Mouse (Mus musculus) left cerebral cortex, adult 18-20 months (tissue): ENCODE data around the gene 1700029I15Rik. TPM values are rescaled to one million over a fixed set of nuclear protein-coding genes. Genes with fewer than 3 reads are reported as not detected.
"Not testable (repeated sequence)": the region's sequence is repeated elsewhere in the genome, so short reads cannot be mapped to it uniquely, and the experiment has no call there.

ENCODE experiments used
- DNase-seq, 2 experiments: peaks; one replicate each; pipeline ENCODE4 v3.0.0; 2021 to 2022; ENCODE audit warnings: low spot score in 2 of 2, mixed read lengths in 1 of 2
- total RNA-seq, 2 experiments: library from RNA; stranded (reverse); gene quantifications; 2 replicates each; pipeline ENCODE4 v1.2.3; 2021

The 1700029I15Rik gene
- total RNA-seq, 2 experiments from 2014 or later = 3.8 to 5.9 TPM

DNA sequence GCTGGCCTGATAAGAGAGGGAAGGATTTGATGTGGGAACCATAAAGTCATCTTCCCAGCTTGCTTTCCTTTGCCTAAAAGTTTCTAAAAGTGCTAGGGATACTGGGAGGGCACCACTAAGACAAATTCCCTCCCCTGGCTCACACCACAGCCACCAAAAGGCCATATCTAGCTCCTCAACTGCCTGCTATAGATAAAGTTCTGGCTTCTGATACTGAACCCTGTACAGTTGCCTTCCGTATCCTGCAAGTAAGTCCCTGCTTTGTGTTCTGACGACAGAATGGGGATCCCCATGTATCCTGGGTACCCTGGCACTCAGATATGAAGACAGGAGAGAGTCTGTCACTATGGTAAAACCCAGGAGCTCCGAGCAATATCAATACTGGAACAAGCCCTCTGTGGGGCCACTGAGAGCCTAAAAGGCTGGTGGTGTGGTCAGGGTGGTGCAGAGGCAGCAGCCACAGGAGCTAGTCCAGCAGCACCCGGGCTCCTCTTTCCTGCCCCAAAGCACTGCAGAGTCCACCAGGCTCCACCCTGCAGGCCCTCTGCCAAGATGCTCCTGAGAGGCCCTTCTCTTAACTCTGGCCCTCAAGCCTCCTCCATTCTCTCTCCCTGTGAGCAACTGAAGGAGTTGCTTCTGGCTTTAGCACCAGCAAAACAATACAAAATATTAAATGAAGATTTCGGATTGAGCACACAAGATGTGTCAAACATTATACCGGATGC is 8.0 kb downstream of the 1700029I15Rik start:
- no peak for DNase-seq

DNA sequence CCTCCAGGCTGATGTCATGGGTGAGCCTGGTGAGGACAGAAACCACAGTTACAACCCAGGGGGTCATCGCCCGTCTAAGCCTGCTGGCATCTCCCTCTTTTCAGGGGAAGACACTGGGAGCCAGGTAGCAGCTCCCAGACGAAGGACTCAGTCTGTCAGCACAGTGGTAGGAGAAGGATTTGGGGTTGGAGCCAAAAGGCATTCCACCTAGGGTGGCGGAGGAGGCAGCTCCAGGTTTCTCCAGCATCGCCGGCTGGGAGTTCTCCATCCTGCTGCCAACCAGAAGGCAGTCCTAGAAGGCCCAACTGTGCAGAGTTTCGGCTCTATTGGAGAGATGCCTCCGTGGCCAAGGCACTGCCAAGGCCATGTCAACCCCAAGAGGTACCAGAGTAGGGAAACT is 8.8 kb downstream of the 1700029I15Rik start:
- DNase-seq = peak in 1 of 2 experiments; percentile 64

DNA sequence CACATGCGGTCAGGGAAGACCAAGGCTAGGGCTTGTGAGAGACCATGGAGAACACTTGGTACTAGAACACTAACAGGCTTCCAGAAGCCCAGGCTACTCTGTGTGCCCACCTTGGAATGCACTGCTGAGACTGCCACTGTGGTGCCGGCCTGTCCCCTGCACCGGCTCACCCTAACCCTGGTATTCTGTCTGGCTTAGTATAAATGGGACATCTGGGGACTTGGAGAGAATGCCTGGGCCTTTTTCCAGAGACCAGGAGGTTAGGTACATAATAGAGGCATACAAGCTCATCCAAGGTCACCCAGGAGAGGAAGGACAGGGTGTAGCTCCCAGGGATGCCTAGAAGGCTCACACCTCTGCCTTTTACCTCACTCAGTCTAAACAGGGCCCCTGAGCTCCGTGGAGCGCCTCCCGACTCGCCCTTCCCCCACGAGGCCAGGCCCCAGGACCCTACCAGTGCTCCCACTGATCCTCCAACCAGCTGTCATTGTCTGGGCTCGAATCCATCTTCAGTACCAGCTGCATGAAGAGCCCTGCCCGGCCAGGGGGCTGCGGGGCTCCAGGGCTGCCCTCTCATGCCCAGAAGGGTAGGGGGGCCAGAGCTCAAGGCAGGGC is 9.5 kb downstream of the 1700029I15Rik start:
- DNase-seq = no peak

DNA sequence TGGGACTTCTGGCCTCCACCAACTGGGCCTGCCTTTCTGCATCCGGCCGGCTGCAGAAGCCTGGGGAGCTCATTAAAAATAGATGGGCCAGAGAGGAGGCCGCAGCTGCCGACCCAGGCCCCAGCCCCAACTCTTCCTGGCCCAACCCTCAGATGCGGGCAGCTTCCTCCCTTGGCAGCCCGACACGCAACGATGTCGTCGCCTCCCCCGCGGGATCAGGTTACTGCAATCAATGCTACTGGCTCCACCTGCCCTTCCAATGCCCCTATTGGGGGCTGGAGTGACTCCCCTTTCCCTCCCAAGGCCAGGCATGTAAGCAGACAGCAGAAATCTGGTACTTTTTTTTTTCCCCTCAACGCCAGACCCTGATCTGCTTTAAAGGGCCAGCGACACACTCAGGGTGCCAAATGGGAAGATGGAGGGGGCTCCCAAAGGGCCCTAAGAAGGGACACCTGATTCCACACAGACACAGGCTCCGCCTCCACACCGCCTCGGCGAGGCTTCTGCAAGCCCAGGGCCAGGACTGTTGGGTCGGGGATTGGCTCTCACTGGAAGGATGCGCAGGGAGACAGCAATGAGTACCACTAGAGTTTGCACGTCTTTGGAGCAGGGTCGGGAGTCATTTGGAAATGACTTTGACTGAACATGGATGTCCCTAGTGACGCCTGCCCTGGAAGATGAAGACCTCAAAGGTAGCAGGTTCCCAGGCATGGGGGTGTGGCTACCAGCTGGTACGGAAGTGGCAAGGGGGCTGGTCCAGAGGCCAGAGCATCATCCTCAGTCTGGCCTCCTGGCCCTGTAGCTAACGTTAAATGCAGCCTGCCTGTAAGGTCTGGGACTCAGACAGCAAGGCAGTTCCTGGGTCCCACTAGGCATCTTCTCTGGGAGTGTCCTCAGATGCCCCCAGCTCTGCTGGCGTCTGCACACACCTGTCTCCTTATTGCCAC is 10.3 kb downstream of the 1700029I15Rik start:
- no peak for DNase-seq

DNA sequence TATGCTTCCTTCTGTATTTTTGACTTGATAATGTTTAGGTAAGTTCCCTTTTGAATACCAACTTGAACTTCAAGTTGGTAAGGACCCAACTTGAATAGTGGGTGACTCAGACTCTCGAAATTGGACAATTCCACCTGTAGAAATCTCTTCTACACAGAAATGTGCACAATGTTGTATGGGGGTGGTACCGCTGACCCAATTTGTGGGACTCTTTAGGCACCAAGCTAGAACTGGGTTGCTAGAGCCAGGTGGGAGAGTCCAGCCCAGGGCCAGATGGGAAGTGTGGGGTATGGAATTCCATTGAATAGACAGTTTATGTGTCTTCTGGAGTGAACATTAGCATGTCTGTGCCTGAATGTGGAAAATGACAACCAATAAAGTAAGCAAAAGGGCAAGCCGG is 13.2 kb downstream of the 1700029I15Rik start:
- DNase-seq = no peak

DNA sequence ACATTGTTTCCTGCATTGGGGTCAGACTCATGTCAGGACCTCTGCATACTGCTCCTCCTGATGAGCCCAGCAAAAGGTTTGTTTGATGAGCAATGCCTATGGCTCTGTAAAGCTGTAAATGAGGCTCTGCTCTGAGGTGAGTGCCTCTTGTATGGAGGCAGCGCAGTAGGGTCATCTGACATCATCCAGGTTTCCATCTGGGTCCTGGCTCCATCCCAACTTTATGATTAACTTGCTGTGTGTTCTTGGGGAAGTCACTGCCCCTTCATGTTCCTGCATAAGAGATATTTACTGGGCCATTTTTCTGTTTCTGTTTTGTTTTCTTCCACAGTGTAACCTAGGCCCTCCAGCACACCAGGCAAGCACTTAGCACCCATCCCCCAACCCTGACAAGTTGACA is 15.1 kb downstream of the 1700029I15Rik start:
- DNase-seq = no peak

DNA sequence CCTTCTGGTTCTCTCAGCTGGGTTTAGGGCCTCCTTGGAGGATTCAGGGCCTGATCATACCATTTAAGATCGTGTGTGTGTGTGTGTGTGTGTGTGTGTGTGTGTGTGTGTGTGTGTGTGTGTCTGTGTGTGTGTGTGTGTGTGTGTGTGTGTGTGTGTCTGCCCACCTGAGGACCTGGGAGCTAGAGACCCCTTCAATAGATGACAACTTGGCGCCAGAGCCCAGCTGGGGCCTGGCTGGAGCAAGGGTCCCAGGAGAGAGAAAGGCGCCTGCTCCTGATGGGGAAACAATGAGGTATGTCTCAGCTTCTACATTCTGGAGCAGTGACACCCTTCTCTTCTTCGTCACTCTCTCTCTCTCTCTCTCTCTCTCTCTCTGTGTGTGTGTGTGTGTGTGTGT is 17.5 kb downstream of the 1700029I15Rik start:
- DNase-seq = not testable (repeated sequence)

DNA sequence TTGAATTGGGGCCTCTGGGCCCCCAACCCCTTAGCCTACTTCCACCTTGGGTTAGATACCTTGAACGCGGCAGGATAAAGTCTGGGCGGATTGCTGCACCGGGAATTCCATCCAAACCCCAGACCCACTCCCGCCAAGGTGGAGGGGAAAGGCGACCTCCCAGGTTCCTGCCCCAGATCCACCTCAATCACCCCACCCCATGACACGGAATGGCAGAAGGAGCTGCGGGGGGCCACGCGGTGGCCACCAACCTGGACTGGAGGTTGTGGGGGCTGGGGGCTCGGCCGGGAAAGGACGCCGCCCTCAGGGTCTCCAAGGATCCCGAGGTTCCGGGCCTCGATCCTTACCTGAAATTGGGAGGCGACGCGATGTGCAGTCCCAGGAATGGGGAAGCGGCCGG is 18.3 kb downstream of the 1700029I15Rik start:
- DNase-seq = no peak

DNA sequence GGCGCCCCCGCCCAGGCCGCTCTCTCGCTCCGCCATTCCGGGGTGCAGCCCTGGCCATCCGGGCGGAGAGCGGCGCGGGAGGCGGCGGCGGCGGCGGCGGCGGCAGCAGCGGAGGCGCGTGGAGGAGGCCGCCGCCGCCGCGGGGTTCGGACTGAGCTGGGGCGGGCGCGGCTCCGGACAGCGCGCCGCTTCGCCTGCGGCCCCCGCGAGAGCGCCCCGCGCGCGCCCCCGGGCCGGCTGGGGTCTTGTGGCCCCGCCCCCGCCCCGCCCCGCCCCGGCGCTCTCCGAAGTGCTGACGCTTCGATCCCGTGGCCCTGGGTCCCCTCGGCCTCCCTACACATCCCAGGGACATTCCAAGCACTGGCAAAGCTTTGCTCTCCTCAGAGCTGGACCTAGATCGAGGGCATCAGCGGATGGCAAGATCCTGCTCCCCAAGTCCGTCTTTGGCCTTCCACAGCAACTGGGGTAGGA is 18.8 kb downstream of the 1700029I15Rik start, which contains the start of gene Mapk8ip1:
Gene Mapk8ip1, minus strand, starts transcription at position 173 of the 471 bp plus-strand sequence.
- DNase-seq = no peak

DNA sequence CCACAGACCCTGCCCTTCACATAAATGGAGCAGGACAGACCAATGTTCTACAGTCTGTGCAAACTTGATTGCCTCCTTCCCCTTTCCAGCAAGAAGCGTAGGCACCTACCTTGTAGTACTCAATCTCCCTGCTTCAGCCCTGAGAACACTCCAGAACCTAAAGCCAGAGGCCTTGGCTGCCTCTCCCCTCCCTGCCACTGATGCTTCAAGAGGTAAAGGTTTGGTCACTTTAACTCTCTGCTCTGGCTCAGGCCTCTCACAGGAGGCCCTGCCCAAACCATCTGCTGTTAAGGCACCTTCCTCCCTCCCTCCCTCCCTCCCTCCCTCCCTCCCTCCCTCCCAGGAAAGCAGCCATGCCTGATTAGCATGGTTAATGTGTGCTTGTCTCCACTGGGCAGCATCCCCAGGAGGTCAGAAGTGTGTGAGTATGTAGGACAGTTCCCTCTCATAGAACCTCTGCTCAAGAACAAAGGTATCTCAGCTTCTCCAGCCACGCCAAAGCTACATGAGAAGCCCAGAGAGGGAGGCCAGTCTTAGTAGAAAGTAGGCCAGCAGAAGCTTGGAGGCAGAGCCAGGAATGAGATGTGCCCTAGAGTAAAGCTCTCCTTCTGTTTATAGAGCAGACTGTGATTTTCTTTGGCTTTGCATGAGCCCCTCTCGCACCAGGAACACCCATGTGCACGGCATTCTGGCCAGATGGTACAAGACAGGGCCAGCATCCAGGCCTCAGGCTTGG is 20.4 kb downstream of the 1700029I15Rik start:
- no peak for DNase-seq

DNA sequence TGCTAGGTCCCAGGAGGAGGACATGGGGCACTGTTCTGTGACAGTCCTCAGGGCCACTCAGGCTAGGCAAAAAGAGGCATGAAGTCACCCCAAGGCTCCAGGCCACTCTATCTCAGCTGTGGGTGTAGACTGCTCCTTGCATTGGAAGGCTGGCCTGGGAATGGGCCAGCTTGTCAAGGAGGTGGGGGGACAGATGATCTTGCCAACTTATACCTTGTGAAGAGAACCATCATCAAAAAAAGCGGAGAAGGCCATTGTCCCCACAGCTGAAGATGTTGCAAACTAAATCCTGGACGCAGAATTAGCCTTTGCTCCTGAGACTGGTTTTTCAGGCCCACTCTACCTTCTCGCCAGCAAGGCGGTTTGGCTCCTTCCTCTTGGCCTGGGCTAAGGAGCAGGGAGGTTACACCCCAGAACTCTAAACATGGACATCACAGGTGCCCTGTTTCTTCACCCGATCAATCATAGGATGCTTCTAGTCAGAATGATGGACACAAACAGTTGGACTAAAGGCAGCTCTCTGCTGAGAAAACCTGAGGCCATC is 21.5 kb downstream of the 1700029I15Rik start:
- DNase-seq = no peak

DNA sequence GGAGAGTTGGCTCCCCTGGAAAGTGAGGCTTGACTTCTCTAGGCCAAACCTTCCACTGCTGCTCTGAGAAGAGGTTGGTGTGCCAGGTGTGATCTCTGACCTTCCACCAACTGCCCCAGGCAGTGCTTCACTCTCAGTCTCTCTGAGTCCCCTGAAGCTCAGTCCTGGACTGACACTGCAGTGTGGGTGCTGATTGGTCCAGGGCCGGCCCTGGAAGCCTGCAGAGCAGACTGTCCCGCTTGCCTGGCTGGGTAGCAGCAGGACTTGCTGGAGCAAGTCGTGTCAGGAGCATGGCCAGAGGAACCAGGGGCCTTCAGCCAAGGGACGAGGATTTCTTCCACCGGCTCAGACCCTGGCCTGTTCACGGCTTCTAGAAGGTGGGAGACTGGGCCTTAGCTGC is 22.4 kb downstream of the 1700029I15Rik start:
- DNase-seq = no peak

DNA sequence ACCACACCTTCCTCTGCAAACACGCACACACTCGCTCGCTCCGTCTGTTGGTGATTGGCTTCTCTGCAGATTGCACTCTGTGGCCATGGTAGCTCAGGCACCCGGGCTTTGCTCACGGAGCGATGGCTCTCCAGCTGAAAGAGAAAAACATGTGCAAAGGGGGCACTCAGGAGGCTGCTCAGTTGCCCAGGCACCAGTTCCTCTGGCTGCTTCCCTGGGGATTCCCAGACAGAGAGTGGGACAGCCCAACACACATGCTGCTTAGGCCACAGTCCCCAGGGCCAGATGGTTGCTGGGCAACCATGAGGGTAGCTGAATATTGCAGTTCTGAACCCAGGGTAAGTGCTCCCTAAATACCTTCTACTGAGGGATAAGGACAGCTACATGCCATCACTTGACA is 23.3 kb downstream of the 1700029I15Rik start:
- no peak for DNase-seq

DNA sequence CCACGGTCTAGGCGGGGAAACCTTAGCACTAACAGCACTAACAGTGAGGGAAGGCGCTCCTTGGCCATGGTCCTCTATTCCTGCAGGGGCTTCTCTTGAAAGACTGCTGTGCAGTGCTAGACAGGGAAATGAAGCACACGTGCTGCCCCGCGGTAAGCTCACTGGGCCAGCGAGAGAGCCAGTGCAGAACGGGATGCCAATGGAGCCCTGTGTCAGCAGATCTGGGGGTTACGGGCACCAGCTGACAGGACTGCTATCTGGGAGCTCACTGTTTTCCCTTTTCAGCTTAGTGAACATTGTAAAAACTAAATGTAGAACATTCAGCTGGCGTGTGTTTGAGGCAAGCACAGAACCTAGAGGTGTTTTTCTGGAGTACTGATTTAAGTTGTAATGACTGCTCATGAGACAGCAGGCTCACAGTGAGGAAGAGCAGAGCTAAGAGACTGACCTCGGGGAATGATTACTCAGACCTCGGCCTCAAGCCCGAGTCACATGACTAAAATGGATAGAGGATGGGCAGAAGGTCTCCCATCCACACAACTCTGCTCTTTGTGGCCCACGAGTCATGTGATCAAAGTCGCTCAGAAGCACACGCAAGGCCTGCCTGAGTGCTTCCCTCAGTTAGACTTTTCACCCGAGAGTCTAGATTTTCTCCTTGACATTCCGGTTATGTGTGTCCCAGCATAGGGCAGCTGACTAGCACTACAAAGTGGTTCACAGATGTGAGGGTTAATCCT is 26.1 kb downstream of the 1700029I15Rik start:
- no peak for DNase-seq

DNA sequence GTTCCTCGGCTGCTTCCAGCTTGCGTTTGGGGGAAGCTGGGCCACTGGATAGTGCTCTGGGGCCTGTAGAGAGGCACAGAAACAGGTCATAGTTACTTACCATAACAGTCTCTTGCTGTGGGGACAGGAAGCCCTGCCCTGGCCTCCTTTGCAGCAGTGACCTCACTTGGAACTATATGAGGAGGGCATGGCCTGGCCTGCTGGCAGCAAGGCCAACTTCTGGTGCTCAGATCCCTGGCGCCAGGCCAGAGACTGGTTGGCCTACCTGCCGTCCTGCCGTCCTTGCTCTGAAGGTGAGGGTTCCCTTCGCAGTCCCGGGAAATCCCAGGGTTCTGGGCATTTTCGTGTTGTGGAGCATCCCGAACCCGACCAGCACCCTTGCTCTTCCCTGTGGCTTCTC is 29.4 kb downstream of the 1700029I15Rik start:
- no peak for DNase-seq

DNA sequence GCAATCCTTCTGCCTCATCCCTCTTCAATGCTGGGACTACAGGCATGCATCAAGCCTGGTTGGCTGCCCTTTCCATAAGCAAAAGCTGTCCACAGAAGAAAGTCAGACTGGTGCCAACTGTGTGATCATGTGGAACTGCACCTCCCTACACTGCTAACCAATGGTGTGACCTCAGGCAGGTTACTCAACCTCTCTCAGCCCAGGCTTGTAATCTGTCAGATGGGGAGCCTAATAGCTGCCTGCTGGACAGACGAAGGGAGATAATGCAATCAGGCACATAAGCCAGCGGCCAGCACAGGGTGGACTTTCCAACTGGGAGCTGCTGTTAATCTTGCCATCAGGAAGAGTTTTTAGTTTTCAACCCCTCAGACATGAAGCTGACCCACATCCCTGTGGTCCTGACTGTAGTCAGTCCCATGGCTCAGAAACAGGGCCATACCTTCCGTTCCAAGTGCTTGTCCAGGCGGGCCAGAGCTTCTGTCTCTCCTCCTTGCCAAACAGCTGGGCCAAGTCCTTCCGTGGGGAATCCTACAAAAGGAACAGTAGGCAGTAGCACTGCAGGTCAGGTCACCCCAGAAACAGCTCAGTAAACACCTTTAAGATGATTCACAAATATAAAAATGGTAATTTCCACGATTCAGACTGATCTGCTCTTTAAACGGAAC is 39.5 kb downstream of the 1700029I15Rik start:
- DNase-seq = no peak

DNA sequence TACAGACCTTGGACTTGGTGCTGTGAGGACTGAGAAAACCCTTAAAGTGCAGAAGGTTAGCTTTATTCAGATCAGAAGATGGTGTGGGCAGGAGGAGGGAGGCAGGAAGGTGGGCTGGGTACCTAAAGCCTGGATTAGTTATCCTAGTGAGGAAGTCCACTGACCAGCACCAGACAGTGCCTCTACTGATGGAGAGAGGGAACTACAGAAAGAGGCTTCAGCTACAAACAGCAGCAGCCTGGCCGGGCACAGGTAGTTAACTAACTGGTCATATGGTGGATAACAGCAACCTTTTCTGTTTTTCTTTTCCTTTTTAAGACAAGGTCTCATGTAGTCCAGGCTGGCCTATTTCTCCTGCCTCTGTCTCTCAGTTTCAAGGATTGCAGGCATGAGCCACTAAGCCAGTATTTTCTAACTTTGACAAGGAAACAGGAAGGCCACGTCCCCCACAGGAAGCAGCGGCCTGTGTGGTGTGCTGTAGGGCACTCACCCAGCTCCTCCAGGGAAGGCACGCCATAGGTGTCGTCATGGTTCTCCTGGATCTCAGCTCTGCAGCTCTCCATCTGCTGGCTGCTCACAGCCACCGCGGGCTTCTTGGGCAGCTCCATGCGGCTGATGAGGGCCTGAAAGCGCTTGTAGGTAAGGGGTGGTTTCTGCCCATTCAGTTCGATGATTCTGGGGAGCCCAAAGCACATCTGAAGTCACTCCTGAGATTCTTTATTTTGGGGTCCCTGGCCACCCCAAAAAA is 40.2 kb downstream of the 1700029I15Rik start:
- DNase-seq = no peak

DNA sequence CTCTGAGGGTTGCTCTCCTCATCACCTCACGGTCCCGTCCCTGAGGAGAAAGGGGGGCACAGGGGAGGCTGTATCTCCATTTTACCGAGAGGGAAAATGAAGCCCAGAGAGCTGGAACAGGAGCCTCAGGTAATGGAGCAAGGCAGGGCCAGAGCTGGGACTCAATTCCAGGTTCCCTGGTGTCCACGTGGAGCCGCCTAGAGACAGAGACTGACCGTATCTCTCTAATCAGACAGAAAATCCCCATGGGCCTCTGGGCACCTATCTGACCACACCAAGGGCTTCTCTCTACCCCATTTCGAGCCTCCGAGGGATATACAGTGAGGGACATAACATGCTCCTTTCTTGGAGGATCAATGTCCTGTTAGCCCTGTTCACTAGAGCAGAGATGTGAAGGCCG is 40.8 kb downstream of the 1700029I15Rik start:
- DNase-seq = no peak
